Mouse (Mus musculus) midbrain, embryonic 12.5 days (tissue): ENCODE data around the gene Creb3l1. TPM values are rescaled to one million over a fixed set of nuclear protein-coding genes. Genes with fewer than 3 reads are reported as not detected.

Experiments used
- ATAC-seq: fragments of 200-750 bp; cut with Nextera tagmentation; 2 replicates; pipeline ENCODE4 v1.8.0; 2017; ENCODE audit warnings: low read depth, moderate TSS enrichment, moderate library complexity; ENCODE audit not compliant: low FRiP score
- H3K27ac ChIP-seq: fragments of 300-500 bp; sonication (generic); replicated peaks from 2 replicates; pipeline ENCODE4 v1.5.1; 2016; ENCODE audit warnings: mild to moderate bottlenecking
- H3K27me3 ChIP-seq: fragments of 300-500 bp; sonication (generic); 2 replicates; pipeline ENCODE4 v1.6.1; 2016; ENCODE audit warnings: mild to moderate bottlenecking
- H3K36me3 ChIP-seq: fragments of 300-500 bp; sonication (generic); 2 replicates; pipeline ENCODE4 v1.6.1; 2016
- H3K4me1 ChIP-seq: fragments of 300-500 bp; sonication (generic); 2 replicates; pipeline ENCODE4 v1.6.1; 2016
- H3K4me2 ChIP-seq: fragments of 300-500 bp; sonication (generic); replicated peaks from 2 replicates; pipeline ENCODE4 v1.6.1; 2016; ENCODE audit warnings: mild to moderate bottlenecking, moderate library complexity
- H3K4me3 ChIP-seq: fragments of 300-500 bp; sonication (generic); 2 replicates; pipeline ENCODE4 v1.5.1; 2016; ENCODE audit warnings: mild to moderate bottlenecking
- H3K9ac ChIP-seq: fragments of 300-500 bp; sonication (generic); replicated peaks from 2 replicates; pipeline ENCODE4 v1.6.1; 2016; ENCODE audit warnings: mild to moderate bottlenecking, moderate library complexity
- H3K9me3 ChIP-seq: fragments of 300-500 bp; sonication (generic); 2 replicates; pipeline ENCODE4 v1.6.1; 2016; ENCODE audit warnings: mild to moderate bottlenecking
- WGBS: fragments of 180-500 bp; shearing (Covaris S2); methylation state at CpG from one replicate; pipeline ENCODE4 v1.1.7; 2016; 5-methylcytosine and 5-hydroxymethylcytosine counted together
- polyA plus RNA-seq: library from polyadenylated mRNA; unstranded; fragments of >200 nt; fragmentation: Nextera tagmentation; extraction: Ambion mirVana; gene quantifications from 2 replicates; pipeline ENCODE4 v1.2.1, GENCODE M21; 2016

The Creb3l1 gene
- polyA plus RNA-seq, 1 experiment from 2014 or later, result 2.5 TPM

DNA sequence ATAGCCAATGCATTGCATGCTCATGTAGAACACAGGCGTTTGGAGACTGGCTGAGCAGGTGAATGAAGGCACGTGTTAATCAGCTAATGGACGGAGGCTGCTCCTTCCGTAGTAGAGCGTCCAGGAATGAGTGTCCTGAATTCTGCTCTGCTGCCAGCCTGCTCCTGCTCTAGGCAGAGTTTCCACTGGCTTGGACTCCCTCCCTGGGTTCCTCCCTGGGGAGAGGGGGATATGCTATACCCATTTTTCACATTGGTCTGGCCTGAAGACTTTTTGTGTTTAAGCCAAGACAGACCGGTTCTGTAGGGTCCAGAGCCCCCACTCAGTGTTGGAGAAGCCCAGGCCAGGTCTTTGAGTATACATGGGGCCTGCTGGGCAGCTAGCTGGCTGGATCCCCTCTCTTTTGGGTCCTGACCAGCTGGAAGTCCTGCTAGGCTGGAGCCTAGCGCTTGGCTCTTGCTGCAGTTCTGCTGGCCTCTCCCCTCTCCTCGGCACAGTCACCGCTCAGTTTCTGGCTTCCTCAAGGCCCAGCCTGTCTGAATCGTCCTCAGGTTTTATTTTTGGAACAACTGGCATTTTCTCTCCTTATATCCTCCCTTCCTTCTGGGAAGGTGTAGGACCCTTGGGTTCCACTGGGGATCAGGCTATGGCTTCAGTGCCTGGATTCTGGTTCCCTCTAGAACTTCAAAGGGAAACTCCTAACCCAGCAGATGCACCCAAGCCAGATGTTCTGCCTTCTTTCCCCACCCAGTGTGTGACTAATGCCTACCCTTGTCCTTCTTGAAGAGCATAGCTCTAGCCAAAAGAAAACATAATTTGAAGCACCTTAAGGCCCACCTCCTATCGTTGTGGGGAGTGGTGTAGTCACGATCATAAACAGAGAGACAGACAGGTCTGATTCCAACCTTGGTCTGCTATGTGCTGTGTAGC is 12.6 kb downstream of the Creb3l1 start:
- H3K27ac ChIP-seq, result no peak overlapping the region
- no peak overlapping the region for H3K9ac ChIP-seq
- H3K36me3 ChIP-seq, result no peaks in the 10 kb centered on the region
- H3K9me3 ChIP-seq, result no peaks in the 10 kb centered on the region
- H3K4me2 ChIP-seq, result no peak overlapping the region
- WGBS, result 84% methylated on average over 12 of the region's 12 CpGs
- H3K4me1 ChIP-seq, result peaks cover 14% of the 10 kb centered on the region
- ATAC-seq, result no peak
- peaks cover 37% of the 10 kb centered on the region for H3K27me3 ChIP-seq
- H3K4me3 ChIP-seq, result no peak overlapping the region

DNA sequence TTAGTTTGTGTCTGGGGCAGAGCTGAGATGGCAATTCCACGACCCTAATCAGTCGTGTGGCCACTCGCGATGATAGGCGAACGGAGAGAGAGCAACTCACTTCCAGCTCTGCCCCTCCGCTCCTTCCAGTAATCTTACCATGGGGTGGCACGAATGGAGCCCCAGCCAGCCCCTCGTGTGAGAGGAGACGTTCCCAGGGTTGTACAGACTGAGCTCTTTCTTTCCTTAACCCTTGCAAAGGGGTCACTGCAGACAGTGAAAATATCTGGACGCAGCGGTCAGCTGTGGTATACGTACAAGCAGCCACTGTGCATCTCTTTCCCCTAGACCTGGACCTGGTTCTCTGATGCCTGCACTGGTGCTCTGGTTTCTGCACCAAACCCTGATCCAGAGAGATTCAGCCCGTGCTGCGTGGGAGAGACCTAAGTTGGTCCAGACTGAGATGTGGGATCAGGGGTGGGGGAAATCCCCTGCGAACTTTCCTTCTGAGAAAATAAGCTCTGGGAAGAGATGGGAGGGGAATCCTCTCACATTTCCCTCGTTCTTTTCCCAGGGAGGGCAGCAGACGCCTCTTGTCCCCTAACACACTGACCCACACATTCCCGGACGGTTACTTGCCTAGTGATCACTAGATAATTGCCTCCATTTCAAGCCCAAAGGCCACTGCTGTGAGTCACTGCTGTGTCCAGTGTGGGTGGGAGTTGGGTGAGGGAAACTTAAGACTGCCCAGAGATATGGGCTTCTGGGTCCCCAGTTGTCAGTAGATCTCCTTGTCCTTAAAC is 15.5 kb downstream of the Creb3l1 start:
- H3K4me3 ChIP-seq, result peak overlapping the region; percentile 59
- peak overlapping the region; percentile 96 for H3K4me2 ChIP-seq
- ATAC-seq, result peak; percentile 55; the same call in 1 of the 2 replicates
- H3K27ac ChIP-seq, result peak overlapping the region; percentile 54
- H3K9me3 ChIP-seq, result no peaks in the 10 kb centered on the region
- peaks cover 48% of the 10 kb centered on the region for H3K27me3 ChIP-seq
- 3% methylated on average over 20 of the region's 20 CpGs for WGBS
- H3K4me1 ChIP-seq, result peaks cover 16% of the 10 kb centered on the region
- no peaks in the 10 kb centered on the region for H3K36me3 ChIP-seq
- peak overlapping the region; percentile 73 for H3K9ac ChIP-seq

DNA sequence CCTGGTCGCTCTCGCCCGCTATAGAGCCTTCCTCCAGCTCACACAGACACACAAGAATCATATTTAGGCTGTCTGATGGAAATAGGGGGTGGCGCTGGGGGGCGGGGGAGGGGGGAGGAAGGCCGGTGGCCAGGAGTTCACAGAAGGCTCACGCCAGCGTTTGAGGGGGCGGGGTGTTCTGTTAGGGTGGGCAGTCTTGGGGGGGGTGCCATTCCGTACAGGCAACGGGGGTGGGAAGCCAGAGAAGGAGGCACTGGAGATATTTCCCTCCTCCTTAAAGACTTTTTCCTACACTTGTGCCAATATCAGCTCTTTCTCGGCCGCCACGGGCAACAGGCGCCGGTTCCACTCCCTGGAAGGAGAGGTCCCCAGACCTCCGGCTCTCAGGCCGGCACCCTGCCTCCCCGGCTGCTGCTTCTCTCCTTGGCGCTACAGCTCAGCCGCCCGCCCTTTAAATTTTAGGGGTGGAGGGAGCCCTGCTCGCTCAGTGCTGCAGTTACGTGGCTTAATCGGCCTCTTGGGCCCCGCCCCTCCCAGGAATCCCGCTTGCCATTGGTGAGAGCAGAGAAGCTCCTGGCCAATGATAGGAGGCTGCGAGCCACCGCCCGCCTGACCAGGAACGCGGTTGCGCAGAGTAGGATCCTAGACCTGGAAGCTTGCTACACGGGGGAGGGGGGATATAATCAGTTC is 16.2 kb downstream of the Creb3l1 start:
- Histone ChIP-seq H3K27ac (peak overlapping the region; percentile 54), H3K36me3 (no peaks in the 10 kb centered on the region), H3K4me1 (peaks cover 16% of the 10 kb centered on the region), H3K9me3 (no peaks in the 10 kb centered on the region), H3K9ac (peak overlapping the region; percentile 73), H3K27me3 (peaks cover 48% of the 10 kb centered on the region), H3K4me3 (peak overlapping the region; percentile 59), H3K4me2 (peak overlapping the region; percentile 96)
- WGBS, result 0% methylated on average over 34 of the region's 34 CpGs
- ATAC-seq, result peak; percentile 99

DNA sequence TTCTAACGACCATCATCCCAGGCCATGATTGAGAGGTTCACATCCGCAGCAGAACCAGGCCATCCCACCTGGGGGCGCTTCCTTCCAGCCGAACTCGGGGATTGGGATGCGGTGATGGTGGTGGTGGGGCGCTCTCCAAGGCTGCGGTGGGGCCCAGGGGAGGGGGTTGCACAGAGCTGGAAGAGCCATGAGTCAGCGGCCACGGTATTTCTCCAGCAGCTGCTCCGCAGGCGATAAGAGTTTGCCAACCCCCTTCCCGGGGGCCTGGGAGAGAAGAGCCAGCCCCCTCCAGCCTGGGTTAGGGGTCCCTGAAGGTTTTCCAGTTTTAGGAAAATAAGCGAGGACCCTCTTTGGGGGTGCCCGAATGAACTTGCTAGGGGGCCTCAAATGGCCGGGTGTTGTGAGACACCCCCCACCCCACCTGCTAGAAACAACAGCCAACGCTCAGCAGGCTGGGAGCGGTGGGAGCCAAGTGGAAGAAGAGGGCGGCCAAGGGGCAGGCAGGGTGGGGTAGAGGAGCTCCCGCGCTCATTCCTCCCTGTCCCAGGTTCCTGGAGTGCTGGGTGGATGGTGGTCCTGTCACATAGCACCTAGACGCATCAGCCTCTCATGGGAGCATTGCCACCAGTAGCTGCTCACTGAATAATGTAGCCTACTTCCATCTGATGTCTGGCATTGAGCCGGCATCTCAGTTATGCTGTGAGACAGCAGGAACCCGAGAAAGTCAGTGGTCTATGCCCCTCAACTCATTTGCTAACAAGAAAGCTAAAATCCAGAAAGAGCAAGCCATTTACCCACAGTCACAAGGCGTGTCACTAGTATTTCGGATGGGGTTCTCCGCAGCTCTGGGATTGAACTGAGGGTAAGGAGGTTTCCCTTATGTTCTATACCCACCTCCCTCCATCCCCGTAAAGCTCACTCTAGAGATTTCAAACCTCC is 17.1 kb downstream of the Creb3l1 start:
- Histone ChIP-seq H3K4me3 (peak overlapping the region; percentile 59), H3K4me2 (peak overlapping the region; percentile 96), H3K27me3 (peaks cover 47% of the 10 kb centered on the region), H3K27ac (peak overlapping the region; percentile 35; the same call in 1 of the 2 replicates), H3K36me3 (no peaks in the 10 kb centered on the region), H3K9ac (peak overlapping the region; percentile 50), H3K9me3 (no peaks in the 10 kb centered on the region), H3K4me1 (peaks cover 16% of the 10 kb centered on the region)
- WGBS, result 1% methylated on average over 28 of the region's 28 CpGs
- no peak for ATAC-seq

DNA sequence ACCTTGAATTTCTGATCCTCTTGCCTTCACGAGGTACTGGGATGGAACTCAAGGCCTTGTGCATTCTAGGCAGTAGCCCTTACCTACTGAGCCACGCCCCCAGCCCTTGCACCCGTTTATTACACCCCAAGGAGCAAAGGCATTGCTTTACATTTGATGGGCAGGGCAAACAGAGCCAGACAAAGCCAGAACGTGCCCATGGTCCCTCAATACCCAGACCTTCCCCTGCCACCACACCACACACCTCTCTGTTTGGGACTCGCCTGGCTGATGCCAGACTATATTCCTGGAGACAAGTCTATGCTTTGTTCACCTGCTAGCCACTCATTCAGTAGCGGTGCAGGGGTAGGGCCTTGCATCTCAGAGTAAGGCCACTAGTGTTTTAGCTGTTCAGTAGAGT is 17.8 kb downstream of the Creb3l1 start:
- H3K4me3 ChIP-seq, result no peak overlapping the region
- H3K9ac ChIP-seq, result no peak overlapping the region
- H3K36me3 ChIP-seq, result no peaks in the 10 kb centered on the region
- no peak overlapping the region for H3K27ac ChIP-seq
- H3K27me3 ChIP-seq, result peaks cover 40% of the 10 kb centered on the region
- no peak for ATAC-seq
- no peaks in the 10 kb centered on the region for H3K9me3 ChIP-seq
- peaks cover 16% of the 10 kb centered on the region for H3K4me1 ChIP-seq
- H3K4me2 ChIP-seq, result peak overlapping the region; percentile 96
- WGBS, result 53% methylated on average over 6 of the region's 6 CpGs

DNA sequence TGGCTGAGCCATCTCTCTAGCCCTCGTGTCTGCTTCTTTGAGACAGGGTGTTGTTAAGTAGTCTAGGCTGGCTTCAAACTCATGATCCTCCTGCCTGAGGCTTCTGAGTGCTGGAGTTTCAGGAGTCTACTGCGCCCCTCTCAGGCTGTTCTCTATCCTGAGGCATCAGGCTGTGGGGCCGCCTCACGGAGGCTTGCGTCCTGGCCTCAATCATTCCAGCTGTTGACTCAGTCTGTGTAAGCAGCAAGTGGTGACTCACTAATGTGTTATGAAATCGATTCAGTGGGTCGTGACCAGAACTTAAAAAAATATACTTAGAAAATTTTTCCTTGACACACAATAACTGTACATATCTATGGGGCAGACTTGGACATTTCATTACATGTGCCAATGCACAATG is 19.7 kb downstream of the Creb3l1 start:
- Histone ChIP-seq H3K4me1 (peaks cover 16% of the 10 kb centered on the region), H3K4me3 (no peak overlapping the region), H3K9ac (no peak overlapping the region), H3K4me2 (no peak overlapping the region), H3K9me3 (no peaks in the 10 kb centered on the region), H3K27ac (no peak overlapping the region), H3K27me3 (peaks cover 24% of the 10 kb centered on the region), H3K36me3 (no peaks in the 10 kb centered on the region)
- 74% methylated on average over 7 of the region's 7 CpGs for WGBS
- no peak for ATAC-seq

DNA sequence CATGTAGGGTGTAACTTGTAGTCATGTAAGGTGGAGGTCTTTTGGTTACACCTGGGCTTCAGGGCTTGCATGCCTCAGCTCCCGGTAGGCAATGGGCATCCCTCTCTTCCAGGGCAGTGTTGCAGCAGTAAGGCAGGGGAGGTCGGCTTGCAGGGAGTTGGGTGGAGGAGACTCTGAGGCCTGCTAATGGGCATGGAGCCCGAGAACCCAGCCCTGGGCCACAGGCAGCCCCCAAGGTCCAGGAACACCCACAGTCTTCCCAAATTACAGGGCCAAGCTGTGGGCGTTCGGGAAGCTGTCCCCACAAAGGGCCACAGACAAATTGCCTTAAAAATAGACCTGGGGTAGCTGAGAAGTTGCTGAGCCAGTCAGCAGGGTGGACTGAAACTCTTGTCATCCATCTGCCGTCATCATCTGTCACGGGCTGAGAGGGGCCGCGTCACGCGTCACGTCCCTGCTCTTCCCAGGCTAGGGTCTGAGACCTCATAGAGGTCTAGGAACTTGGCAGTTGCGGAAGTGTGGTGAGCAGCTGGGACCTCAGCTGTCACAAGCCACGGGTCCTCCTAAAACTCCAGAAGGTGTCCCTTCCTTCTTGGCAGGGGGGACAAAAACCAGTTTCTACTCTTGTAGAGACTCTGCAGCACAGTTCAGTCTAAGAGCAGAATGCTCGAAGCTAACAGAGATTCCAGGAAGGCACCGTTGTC is 26.2 kb downstream of the Creb3l1 start:
- ATAC-seq, result no peak
- H3K4me3 ChIP-seq, result no peak overlapping the region
- no peak overlapping the region for H3K9ac ChIP-seq
- 89% methylated on average over 16 of the region's 16 CpGs for WGBS
- no peaks in the 10 kb centered on the region for H3K36me3 ChIP-seq
- H3K4me2 ChIP-seq, result no peak overlapping the region
- H3K27ac ChIP-seq, result no peak overlapping the region
- H3K9me3 ChIP-seq, result no peaks in the 10 kb centered on the region
- H3K27me3 ChIP-seq, result no peaks in the 10 kb centered on the region; the same call in 1 of the 2 replicates
- no peaks in the 10 kb centered on the region for H3K4me1 ChIP-seq

DNA sequence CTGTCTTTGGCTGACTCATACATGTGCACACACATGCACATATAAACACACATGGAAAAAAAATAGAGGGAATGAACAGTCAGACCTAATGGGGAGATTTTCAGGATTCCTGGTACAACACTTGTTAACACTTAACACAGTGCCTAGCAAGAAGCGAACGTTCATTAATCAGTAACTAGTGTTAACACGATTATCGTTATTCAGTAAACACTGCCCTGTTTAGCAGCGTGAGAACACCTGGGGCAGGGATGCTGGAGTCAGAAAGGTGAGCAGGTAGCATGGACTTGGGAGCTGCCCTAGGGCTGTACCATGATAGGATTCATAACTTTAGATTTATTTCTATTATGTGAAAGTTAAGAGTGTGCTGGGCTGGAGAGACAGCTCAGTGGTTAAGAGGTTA is 28.3 kb downstream of the Creb3l1 start:
- ATAC-seq, result no peak
- Histone ChIP-seq H3K9ac (no peak overlapping the region), H3K36me3 (no peaks in the 10 kb centered on the region), H3K9me3 (no peaks in the 10 kb centered on the region), H3K4me1 (no peaks in the 10 kb centered on the region), H3K27ac (no peak overlapping the region), H3K4me2 (no peak overlapping the region), H3K4me3 (no peak overlapping the region), H3K27me3 (no peaks in the 10 kb centered on the region; the same call in 1 of the 2 replicates)
- 93% methylated on average over 5 of the region's 5 CpGs for WGBS

DNA sequence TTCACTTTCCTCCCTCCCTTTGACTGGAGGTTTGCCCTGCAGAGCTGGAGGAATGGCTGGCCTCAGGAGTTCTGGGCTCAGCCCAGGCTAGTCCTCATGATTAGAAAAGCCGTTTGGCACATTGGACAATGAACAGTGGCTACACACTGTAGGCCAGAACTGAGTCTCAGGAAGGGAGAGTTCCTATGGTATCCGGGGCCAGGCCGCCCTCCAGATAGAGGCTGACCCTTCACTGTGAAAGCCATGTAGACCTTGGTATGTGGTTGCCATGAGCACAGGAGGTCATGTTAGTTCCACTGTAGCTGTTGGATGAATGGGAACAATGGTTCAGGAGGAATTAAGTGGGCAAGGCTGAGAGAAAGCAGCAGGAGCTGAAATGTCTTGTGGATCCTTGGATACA is 30.9 kb downstream of the Creb3l1 start:
- H3K4me1 ChIP-seq, result no peaks in the 10 kb centered on the region
- H3K27ac ChIP-seq, result no peak overlapping the region
- no peak overlapping the region for H3K9ac ChIP-seq
- H3K36me3 ChIP-seq, result no peaks in the 10 kb centered on the region
- no peak overlapping the region for H3K4me3 ChIP-seq
- no peaks in the 10 kb centered on the region; the same call in 1 of the 2 replicates for H3K27me3 ChIP-seq
- 64% methylated on average over 3 of the region's 3 CpGs for WGBS
- no peak overlapping the region for H3K4me2 ChIP-seq
- ATAC-seq, result no peak
- H3K9me3 ChIP-seq, result no peaks in the 10 kb centered on the region

DNA sequence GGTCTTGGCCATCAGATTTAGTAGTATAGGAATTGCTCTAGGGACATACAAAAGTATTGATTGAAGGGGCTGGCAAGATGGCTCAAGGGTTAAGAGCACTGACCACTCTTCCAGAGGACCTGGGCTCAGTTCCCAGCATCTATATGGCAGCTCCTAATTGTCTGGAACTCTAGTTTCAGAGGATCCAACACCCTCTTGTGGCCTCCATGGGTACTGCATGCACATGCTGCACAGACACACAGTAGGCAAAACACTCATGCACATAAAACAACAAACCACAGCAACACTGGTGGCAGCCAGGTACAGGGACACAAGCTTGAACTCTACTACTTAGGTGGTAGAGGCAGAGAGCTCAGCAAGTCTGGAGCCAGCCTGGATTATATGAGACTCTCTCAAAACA is 34.6 kb downstream of the Creb3l1 start:
- no peak for ATAC-seq
- Histone ChIP-seq H3K4me2 (no peak overlapping the region), H3K4me3 (no peak overlapping the region), H3K27ac (no peak overlapping the region), H3K27me3 (peaks cover 15% of the 10 kb centered on the region), H3K4me1 (peaks cover 4% of the 10 kb centered on the region; the same call in 1 of the 2 replicates), H3K9me3 (no peaks in the 10 kb centered on the region), H3K9ac (no peak overlapping the region), H3K36me3 (no peaks in the 10 kb centered on the region)
